In genomic region chr9:123112805-123113521, GRCm38 (mm10) we compare ENCODE assay signal across 8 mouse cellular contexts. TPM values are rescaled to one million over a fixed set of nuclear protein-coding genes. Genes with fewer than 3 reads are reported as not detected.
DNase-seq lines count a peak whose midpoint lies in the region; ATAC-seq lines count a peak whose summit lies in the region.

TSS of gene Zdhhc3 (minus strand) at chr9:123113205.
TSS of gene Exosc7 (plus strand) at chr9:123113215.

- peak within 1 kb of the TSS; percentile 96 for H3K9ac ChIP-seq in heart, embryonic 14.5 days (ENCODE audit: low read length)
- H3K9ac ChIP-seq in liver, embryonic 13.5 days, result peak within 1 kb of the TSS; percentile 94
- peak within 1 kb of the TSS; percentile 95 for H3K9ac ChIP-seq in stomach, embryonic 16.5 days (ENCODE audit: low read length)

- peak; percentile 95 for DNase-seq in CD4-positive, CD25-positive, alpha-beta regulatory T cell, adult 2 months (ENCODE audit: low read depth, low spot score)
- peak; percentile 58 for DNase-seq in fibroblast of lung, adult 2 months (ENCODE audit: low read depth)
- DNase-seq in kidney, postnatal 14 days, result peak; percentile 94
- peak; percentile 80 for DNase-seq in liver, embryonic 13.5 days
- peak; percentile 91 for DNase-seq in neural tube, embryonic 10.5 days (ENCODE audit: extremely low spot score, low spot score)

- peak within 1 kb of the TSS; percentile 53 for H3K27ac ChIP-seq in brown adipose tissue, adult 24 weeks (replicated peaks; ENCODE audit: low read depth, low read length)
- peak within 1 kb of the TSS; percentile 85 to 92 for H3K27ac ChIP-seq in heart, embryonic 14.5 days (replicated peaks in 1 of 2; ENCODE audit: control insufficient read depth in 1 of 2, insufficient read depth in 1 of 2, low read depth in 2 of 2, low read length in 2 of 2)
- H3K27ac ChIP-seq in liver, embryonic 13.5 days, result peak within 1 kb of the TSS; percentile 88
- H3K27ac ChIP-seq in stomach, embryonic 16.5 days (ENCODE audit: low read length), result peak within 1 kb of the TSS; percentile 96

- no peaks in the 10 kb centered on the region for H3K27me3 ChIP-seq in heart, embryonic 14.5 days (ENCODE audit: control insufficient read depth, insufficient read depth, low read length)
- no peaks in the 10 kb centered on the region for H3K27me3 ChIP-seq in liver, embryonic 13.5 days
- H3K27me3 ChIP-seq in stomach, embryonic 16.5 days (ENCODE audit: control insufficient read depth, insufficient read depth, low read length), result no peaks in the 10 kb centered on the region

- peaks cover 19% of the 10 kb centered on the region for H3K36me3 ChIP-seq in heart, embryonic 14.5 days (ENCODE audit: control insufficient read depth, insufficient read depth, low read length)
- peaks cover 31% of the 10 kb centered on the region for H3K36me3 ChIP-seq in liver, embryonic 13.5 days
- no peaks in the 10 kb centered on the region for H3K36me3 ChIP-seq in stomach, embryonic 16.5 days (ENCODE audit: control insufficient read depth, insufficient read depth, low read length)

- H3K4me2 ChIP-seq in heart, embryonic 14.5 days (ENCODE audit: low read length), result peak within 1 kb of the TSS; percentile 98
- peak within 1 kb of the TSS; percentile 90 for H3K4me2 ChIP-seq in liver, embryonic 13.5 days
- H3K4me2 ChIP-seq in stomach, embryonic 16.5 days (ENCODE audit: low read depth, low read length), result peak within 1 kb of the TSS; percentile 92

- peak within 1 kb of the TSS; percentile 96 for H3K4me3 ChIP-seq in brown adipose tissue, adult 24 weeks (ENCODE audit: insufficient read depth, low read depth, low read length)
- H3K4me3 ChIP-seq in heart, embryonic 14.5 days (ENCODE audit: control insufficient read depth in 1 of 2, insufficient read depth in 1 of 2, low read depth in 1 of 2, low read length in 2 of 2), result peak within 1 kb of the TSS; percentile 62 to 95
- peak within 1 kb of the TSS; percentile 92 for H3K4me3 ChIP-seq in liver, embryonic 13.5 days (replicated peaks)
- H3K4me3 ChIP-seq in stomach, embryonic 16.5 days (replicated peaks; ENCODE audit: low read length), result peak within 1 kb of the TSS; percentile 82

- no peaks in the 10 kb centered on the region for H3K9me3 ChIP-seq in heart, embryonic 14.5 days (ENCODE audit: control insufficient read depth, low read length)
- no peaks in the 10 kb centered on the region for H3K9me3 ChIP-seq in liver, embryonic 13.5 days (replicated peaks)
- H3K9me3 ChIP-seq in stomach, embryonic 16.5 days (replicated peaks; ENCODE audit: control insufficient read depth, low read length), result no peaks in the 10 kb centered on the region

- peak; percentile 92 for ATAC-seq in heart, embryonic 14.5 days (ENCODE audit: insufficient number of reproducible peaks, insufficient read depth, low FRiP score, low read depth)
- peak; percentile 93 for ATAC-seq in liver, embryonic 13.5 days (ENCODE audit: low read depth)
- peak; percentile 92 for ATAC-seq in stomach, embryonic 16.5 days (ENCODE audit: insufficient read depth, low FRiP score)

- H3K4me1 ChIP-seq in brown adipose tissue, adult 24 weeks (ENCODE audit: control insufficient read depth, insufficient read depth, insufficient read length, low read length), result no peaks in the 10 kb centered on the region
- peaks cover 0 to 15% of the 10 kb centered on the region in 2 experiments; a peak in 3 of 4 replicates for H3K4me1 ChIP-seq in heart, embryonic 14.5 days (ENCODE audit: control insufficient read depth in 2 of 2, insufficient read depth in 2 of 2, low read length in 2 of 2)
- H3K4me1 ChIP-seq in liver, embryonic 13.5 days (replicated peaks), result peaks cover 55% of the 10 kb centered on the region
- peaks cover 23% of the 10 kb centered on the region for H3K4me1 ChIP-seq in stomach, embryonic 16.5 days (ENCODE audit: control insufficient read depth, insufficient read depth, low read length)

- under 1% methylated on average over 74 of the region's 79 CpGs for WGBS in heart, embryonic 14.5 days
- under 1% methylated on average over 79 of the region's 79 CpGs for WGBS in liver, embryonic 13.5 days (ENCODE audit: insufficient replicate concordance)
- under 1% methylated on average over 79 of the region's 79 CpGs for WGBS in stomach, embryonic 16.5 days

RNA-seq across cellular contexts. Expression of gene Zdhhc3, which starts in this region (rescaled TPM):
- 22.4 and 35.2 TPM in 2 replicates for polyA plus RNA-seq in brown adipose tissue, adult 24 weeks (2012; ENCODE audit: insufficient read depth, insufficient read length, missing spikeins)
- 36.5 and 36.9 TPM in 2 replicates for polyA plus RNA-seq in heart, embryonic 14.5 days (2014; fragmentation: Nextera tagmentation; extraction: Ambion mirVana)
- polyA plus RNA-seq in liver, embryonic 13.5 days (2015; fragmentation: Nextera tagmentation; extraction: Ambion mirVana), result 37.9 and 43.3 TPM in 2 replicates
- polyA plus RNA-seq in stomach, embryonic 16.5 days (2015; fragmentation: Nextera tagmentation; extraction: Ambion mirVana), result 73.4 and 78.5 TPM in 2 replicates

RNA-seq across cellular contexts. Expression of gene Exosc7, which starts in this region (rescaled TPM):
- polyA plus RNA-seq in brown adipose tissue, adult 24 weeks (2012; ENCODE audit: insufficient read depth, insufficient read length, missing spikeins), result 18.3 and 27.9 TPM in 2 replicates
- polyA plus RNA-seq in heart, embryonic 14.5 days (2014; fragmentation: Nextera tagmentation; extraction: Ambion mirVana), result 68.0 and 72.9 TPM in 2 replicates
- 109 and 118 TPM in 2 replicates for polyA plus RNA-seq in liver, embryonic 13.5 days (2015; fragmentation: Nextera tagmentation; extraction: Ambion mirVana)
- 112 and 125 TPM in 2 replicates for polyA plus RNA-seq in stomach, embryonic 16.5 days (2015; fragmentation: Nextera tagmentation; extraction: Ambion mirVana)

Comparison
In these comparisons a context has a peak if more than half of its experiments do, and no peak if none do; other contexts are left out.
1. Peak in every context shown above with its lines: DNase-seq, ATAC-seq, H3K4me3 ChIP-seq and H3K27ac ChIP-seq.